Mouse (Mus musculus): Measurements from ENCODE around the gene Serinc3. TPM values are rescaled to one million over a fixed set of nuclear protein-coding genes. Genes with fewer than 3 reads are reported as not detected.

Serinc3 gene
- polyA plus RNA-seq, 1 experiment, result 113 TPM

DNA sequence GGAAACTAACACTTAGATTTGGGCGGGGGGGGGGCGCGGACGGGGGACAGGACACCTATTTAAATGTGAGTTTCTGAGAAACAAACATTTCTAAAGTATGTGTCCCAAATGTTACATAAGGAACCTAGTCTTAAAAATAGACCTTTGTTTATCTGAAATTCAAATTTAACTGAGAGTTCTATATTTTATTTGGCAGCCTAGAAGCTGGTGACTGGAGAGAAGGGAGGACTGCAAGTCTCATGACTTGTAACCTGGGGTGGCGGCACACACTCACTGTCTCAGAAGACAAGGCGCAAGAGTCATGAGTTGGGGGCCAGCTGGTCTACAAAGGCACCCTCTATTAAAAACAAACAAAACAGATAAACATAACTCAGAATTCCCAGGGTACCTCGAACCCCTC lies 43.9 kb downstream of the Serinc3 start:
- no peak overlapping the region for H3K27ac ChIP-seq (replicated peaks; ENCODE audit: low read depth, low read length)
- no peak overlapping the region for H3K4me3 ChIP-seq (ENCODE audit: insufficient read depth, low read depth, low read length)
- peaks cover 14% of the 10 kb centered on the region for H3K4me1 ChIP-seq (ENCODE audit: control insufficient read depth, insufficient read depth, insufficient read length, low read length)

DNA sequence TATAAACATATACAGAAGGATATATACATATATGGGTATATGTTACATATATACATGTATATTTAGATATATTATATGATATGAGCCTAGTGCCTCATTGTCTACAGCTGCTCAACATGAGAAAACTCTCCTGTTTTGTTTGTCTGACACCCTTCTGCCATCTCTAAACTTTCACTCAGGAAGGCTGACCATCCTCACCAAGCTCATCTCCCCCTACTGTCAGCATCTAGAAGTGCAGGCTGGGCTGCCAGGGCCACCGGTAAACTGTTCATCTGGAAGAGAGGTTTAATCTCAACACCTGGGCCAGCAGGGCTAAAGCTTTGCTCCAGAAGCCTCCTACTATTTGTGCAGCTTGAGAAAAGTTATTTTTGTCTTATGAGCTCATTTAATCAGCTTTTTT lies 45.7 kb downstream of the Serinc3 start:
- Histone ChIP-seq H3K27ac (replicated peaks; ENCODE audit: low read depth, low read length) (no peak overlapping the region), H3K4me3 (ENCODE audit: insufficient read depth, low read depth, low read length) (no peak overlapping the region), H3K4me1 (ENCODE audit: control insufficient read depth, insufficient read depth, insufficient read length, low read length) (peaks cover 18% of the 10 kb centered on the region)

GRCm38 (mm10) chr2:163597661-163598060 lies 47.3 kb downstream of the Serinc3 start:
- no peak overlapping the region for H3K27ac ChIP-seq (replicated peaks; ENCODE audit: low read depth, low read length)
- H3K4me1 ChIP-seq (ENCODE audit: control insufficient read depth, insufficient read depth, insufficient read length, low read length), result peaks cover 18% of the 10 kb centered on the region
- H3K4me3 ChIP-seq (ENCODE audit: insufficient read depth, low read depth, low read length), result no peak overlapping the region

DNA sequence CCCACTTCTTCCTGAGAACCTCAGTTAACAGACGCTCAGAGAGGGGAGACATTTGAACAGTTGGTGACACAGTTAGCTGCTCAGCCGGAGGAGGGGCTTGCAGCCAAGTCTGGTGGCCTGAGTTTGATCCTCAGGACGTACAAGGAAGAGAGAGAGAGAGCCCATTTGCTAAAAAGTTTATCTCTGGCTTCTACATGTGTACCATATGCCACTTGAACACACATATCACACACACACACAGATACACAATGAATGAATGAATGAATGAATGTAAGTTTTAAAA lies 48.1 kb downstream of the Serinc3 start:
- H3K4me3 ChIP-seq (ENCODE audit: insufficient read depth, low read depth, low read length), result no peak overlapping the region
- H3K27ac ChIP-seq (replicated peaks; ENCODE audit: low read depth, low read length), result peak overlapping the region; percentile 96
- peaks cover 18% of the 10 kb centered on the region for H3K4me1 ChIP-seq (ENCODE audit: control insufficient read depth, insufficient read depth, insufficient read length, low read length)

- Histone ChIP-seq H3K4me3 (ENCODE audit: insufficient read depth, low read depth, low read length) (no peak overlapping the region), H3K4me1 (ENCODE audit: control insufficient read depth, insufficient read depth, insufficient read length, low read length) (peaks cover 15% of the 10 kb centered on the region), H3K27ac (replicated peaks; ENCODE audit: low read depth, low read length) (peak overlapping the region; percentile 99)
Observed at GRCm38 (mm10) chr2:163596057-163596872, 48.7 kb downstream of the Serinc3 start.

GRCm38 (mm10) chr2:163595119-163595518 lies 49.8 kb downstream of the Serinc3 start:
- Histone ChIP-seq H3K27ac (replicated peaks; ENCODE audit: low read depth, low read length) (peak overlapping the region; percentile 99), H3K4me1 (ENCODE audit: control insufficient read depth, insufficient read depth, insufficient read length, low read length) (peaks cover 15% of the 10 kb centered on the region), H3K4me3 (ENCODE audit: insufficient read depth, low read depth, low read length) (no peak overlapping the region)

- Histone ChIP-seq H3K27ac (replicated peaks; ENCODE audit: low read depth, low read length) (no peak overlapping the region), H3K4me3 (ENCODE audit: insufficient read depth, low read depth, low read length) (no peak overlapping the region), H3K4me1 (ENCODE audit: control insufficient read depth, insufficient read depth, insufficient read length, low read length) (peaks cover 15% of the 10 kb centered on the region)
Observed at GRCm38 (mm10) chr2:163593636-163594282, 51.2 kb downstream of the Serinc3 start.

- H3K4me1 ChIP-seq (ENCODE audit: control insufficient read depth, insufficient read depth, insufficient read length, low read length), result peaks cover 15% of the 10 kb centered on the region
Observed at GRCm38 (mm10) chr2:163592084-163592483, 52.8 kb downstream of the Serinc3 start.

DNA sequence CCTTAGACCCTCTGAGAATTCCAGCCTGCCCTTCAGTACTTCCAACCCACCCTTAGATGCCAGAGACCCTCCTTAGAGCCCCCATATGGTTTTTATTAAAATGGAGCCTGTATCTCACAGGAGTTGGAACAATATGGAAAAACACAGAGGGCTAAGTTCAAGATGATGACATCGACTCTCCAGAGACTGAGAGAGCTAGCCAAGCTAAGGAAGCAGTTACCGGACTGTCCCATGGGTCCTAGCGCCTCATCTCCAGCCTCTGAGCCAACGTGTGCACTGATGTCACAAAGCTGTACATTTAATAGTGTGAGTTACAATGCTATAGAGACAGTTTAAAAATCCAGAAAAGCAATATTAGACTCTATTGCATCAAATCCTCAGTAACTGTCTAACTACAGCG lies 53.9 kb downstream of the Serinc3 start:
- Histone ChIP-seq H3K4me1 (ENCODE audit: control insufficient read depth, insufficient read depth, insufficient read length, low read length) (peaks cover 7% of the 10 kb centered on the region; the same call in 1 of the 2 replicates), H3K4me3 (ENCODE audit: insufficient read depth, low read depth, low read length) (no peak overlapping the region), H3K27ac (replicated peaks; ENCODE audit: low read depth, low read length) (peak overlapping the region; percentile 75)

More at GRCm38 (mm10) chr2:163592084-163592483, 52.8 kb downstream of the Serinc3 start:
- no peak overlapping the region for H3K4me3 ChIP-seq (ENCODE audit: insufficient read depth, low read depth, low read length)
- H3K27ac ChIP-seq (replicated peaks; ENCODE audit: low read depth, low read length), result no peak overlapping the region

DNA sequence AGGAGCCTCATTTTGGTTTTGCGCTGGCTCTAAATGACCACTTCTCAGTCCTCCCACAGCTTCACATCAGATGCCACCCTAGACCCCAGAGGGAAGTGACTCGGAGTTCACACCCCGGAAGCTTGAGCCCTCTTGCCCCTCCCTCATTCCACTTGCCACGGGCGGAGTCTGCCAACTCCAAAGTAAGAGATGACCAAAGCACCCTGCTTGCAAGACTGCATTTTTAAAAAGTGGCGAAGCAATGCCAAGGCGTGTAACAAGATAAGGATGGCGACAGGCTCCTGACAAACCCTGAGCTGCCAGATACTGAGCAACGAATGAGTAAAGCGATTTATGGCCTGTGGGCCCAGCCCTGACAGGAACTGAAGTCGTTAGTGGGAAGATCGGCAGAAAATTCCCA lies 54.7 kb downstream of the Serinc3 start:
- Histone ChIP-seq H3K4me3 (ENCODE audit: insufficient read depth, low read depth, low read length) (no peak overlapping the region), H3K27ac (replicated peaks; ENCODE audit: low read depth, low read length) (peak overlapping the region; percentile 75), H3K4me1 (ENCODE audit: control insufficient read depth, insufficient read depth, insufficient read length, low read length) (peaks cover 7% of the 10 kb centered on the region; the same call in 1 of the 2 replicates)

- Histone ChIP-seq H3K4me1 (ENCODE audit: control insufficient read depth, insufficient read depth, insufficient read length, low read length) (no peaks in the 10 kb centered on the region; the same call in 1 of the 2 replicates), H3K4me3 (ENCODE audit: insufficient read depth, low read depth, low read length) (no peak overlapping the region), H3K27ac (replicated peaks; ENCODE audit: low read depth, low read length) (no peak overlapping the region)
Observed at GRCm38 (mm10) chr2:163587506-163587905, 57.4 kb downstream of the Serinc3 start.

DNA sequence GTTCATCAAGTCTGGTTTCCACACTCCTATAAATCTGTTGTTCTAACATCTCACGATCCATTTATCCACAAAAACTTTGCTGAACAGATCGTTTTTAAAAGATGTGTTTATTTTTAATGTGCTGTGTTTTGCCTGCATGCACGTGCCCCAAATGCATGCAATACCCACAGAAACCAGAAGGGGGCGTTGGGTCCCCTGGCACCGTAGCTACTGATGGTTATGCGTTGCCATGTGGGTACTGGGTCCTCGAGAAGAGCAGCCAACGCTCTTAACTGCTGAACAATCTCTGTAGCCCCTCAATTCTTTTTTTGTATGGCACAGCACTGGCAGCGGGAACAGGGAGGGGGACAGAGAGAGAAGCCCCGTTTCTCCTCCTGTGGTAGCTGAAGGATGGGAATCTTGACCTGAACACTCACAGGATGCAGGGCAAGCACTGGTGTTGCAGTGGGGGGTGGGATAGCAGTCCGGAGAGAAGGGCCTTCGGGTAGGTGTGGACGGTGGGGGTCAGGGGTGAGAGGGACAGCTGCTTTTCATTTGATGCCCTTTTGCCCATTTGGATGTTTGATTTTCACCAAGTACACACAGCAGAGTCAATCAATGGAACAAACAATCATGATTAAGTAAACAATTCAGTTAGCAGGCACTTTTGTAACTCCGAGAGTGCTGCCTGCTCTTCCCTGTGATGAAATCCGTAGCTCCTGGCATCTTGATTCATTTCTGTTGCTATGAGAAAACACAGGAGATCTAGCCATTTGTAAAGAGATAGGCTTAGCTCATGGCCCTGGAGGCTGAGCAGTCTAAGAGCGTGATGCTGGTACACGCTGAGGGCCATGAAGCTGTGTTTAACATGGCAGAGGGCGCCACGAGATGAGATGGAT lies 58.3 kb downstream of the Serinc3 start:
- no peak overlapping the region for H3K4me3 ChIP-seq (ENCODE audit: insufficient read depth, low read depth, low read length)
- H3K4me1 ChIP-seq (ENCODE audit: control insufficient read depth, insufficient read depth, insufficient read length, low read length), result no peaks in the 10 kb centered on the region; the same call in 1 of the 2 replicates
- H3K27ac ChIP-seq (replicated peaks; ENCODE audit: low read depth, low read length), result peak overlapping the region; percentile 12; the same call in 1 of the 2 replicates

DNA sequence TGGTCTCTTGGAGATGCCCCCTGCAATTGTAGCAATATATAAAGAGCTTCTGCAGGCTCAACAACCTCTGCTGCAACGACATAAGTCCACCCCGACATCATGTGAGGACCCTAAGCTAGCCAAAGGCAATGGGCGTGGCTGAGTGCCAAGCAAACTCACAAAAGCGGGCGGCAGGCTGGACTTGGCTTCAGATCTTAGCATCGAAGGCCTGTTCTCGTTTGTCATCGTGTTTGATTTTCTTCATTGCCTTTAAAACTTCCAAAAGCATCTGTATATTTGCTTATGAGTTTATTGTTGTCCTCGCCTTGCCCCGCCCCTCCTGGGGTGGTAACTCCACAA lies 60.9 kb downstream of the Serinc3 start:
- Histone ChIP-seq H3K27ac (replicated peaks; ENCODE audit: low read depth, low read length) (no peak overlapping the region; the same call in 1 of the 2 replicates), H3K4me3 (ENCODE audit: insufficient read depth, low read depth, low read length) (no peak overlapping the region), H3K4me1 (ENCODE audit: control insufficient read depth, insufficient read depth, insufficient read length, low read length) (no peaks in the 10 kb centered on the region; the same call in 1 of the 2 replicates)

DNA sequence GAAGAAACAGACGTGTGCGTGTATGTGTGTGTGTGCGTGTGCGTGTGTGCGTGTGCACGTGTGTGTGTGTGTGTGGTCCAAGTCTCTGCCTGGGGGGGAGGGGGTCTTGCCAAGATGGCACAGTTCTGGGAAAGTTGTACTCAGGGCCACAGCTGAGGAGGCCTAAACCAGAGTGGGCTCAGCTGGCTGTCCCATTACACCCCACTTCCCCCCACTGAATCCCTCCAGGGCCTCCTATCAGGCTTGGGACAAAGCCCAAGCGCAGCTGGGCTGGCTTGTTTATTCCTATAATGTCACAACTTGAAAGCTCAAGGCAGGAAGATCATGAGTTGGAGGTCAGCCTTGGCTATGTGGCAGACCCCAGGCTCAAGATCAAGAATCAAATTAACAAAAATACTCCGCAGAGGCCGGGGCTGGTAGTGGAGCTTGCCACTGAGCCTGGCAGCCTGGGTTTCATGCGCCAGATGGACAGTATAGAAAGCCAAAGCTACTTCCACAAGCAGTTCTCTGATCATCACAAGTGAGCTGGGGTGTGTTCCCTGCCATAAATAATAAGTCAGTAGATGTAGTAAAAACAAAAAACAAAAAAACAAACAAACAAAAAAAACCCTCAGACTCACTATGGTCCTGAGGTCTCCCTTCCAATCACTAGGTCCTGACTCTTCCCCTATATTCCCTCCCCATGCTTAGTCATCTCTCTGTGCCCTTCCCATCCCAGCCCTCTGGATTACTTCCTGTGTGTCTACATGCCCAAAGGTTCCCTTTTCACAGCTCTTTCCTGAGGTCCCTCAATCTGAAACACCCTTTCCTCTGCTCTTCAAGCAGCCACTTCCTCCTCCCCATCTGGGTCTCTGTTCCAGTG lies 61.5 kb downstream of the Serinc3 start:
- no peak overlapping the region for H3K4me3 ChIP-seq (ENCODE audit: insufficient read depth, low read depth, low read length)
- no peak overlapping the region; the same call in 1 of the 2 replicates for H3K27ac ChIP-seq (replicated peaks; ENCODE audit: low read depth, low read length)
- H3K4me1 ChIP-seq (ENCODE audit: control insufficient read depth, insufficient read depth, insufficient read length, low read length), result no peaks in the 10 kb centered on the region; the same call in 1 of the 2 replicates
